Mouse (Mus musculus): Measurements from ENCODE around the gene Setd3.
A peak's percentile ranks its signal among the peaks of the same experiment; 100 is the strongest.

Setd3 gene

DNA sequence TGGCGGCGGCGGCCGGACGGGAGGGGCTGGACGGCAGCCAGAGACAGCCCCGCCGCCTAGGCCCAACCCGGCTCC is at the start of gene Setd3:
Setd3 (minus strand) TSS at position 69 of the 75 bp plus-strand sequence.
- no peak for DNase-seq (ENCODE audit: low read depth, low spot score)

DNA sequence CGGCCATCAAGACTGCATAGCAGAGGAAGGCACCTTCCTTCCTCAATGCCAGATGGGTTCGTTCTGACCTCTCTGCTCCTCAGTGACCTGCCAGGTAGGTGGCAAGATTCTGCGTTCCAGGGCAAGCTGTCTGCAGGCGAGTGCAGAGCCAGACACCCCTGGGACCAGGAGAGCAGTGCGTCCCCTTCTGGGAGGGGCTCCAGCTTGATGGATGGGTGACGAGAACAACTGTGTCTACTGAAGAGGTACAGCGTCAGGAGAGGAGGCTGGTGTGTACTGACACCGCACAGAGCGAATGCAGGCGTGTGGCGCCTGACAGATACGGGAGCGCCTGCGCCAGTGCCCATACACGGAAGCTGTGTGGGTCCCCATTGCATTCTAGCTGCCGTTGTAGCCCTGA is 48.4 kb upstream of the Setd3 start:
- DNase-seq (ENCODE audit: low read depth, low spot score): no peak

GRCm38 (mm10) chr12:108226941-108227340 is 47.8 kb upstream of the Setd3 start:
- DNase-seq (ENCODE audit: low read depth, low spot score): no peak

GRCm38 (mm10) chr12:108226216-108226615 is 47.1 kb upstream of the Setd3 start:
- no peak for DNase-seq (ENCODE audit: low read depth, low spot score)

GRCm38 (mm10) chr12:108225781-108226180 is 46.7 kb upstream of the Setd3 start:
- DNase-seq (ENCODE audit: low read depth, low spot score): no peak

- DNase-seq (ENCODE audit: low read depth, low spot score): no peak
These were observed 44.2 kb upstream of the Setd3 start for GRCm38 (mm10) chr12:108223357-108223756.

GRCm38 (mm10) chr12:108221712-108222111 is 42.6 kb upstream of the Setd3 start:
- no peak for DNase-seq (ENCODE audit: low read depth, low spot score)

- DNase-seq (ENCODE audit: low read depth, low spot score): no peak
These were observed 42.1 kb upstream of the Setd3 start for GRCm38 (mm10) chr12:108221206-108221605.

- no peak for DNase-seq (ENCODE audit: low read depth, low spot score)
These were observed 41.5 kb upstream of the Setd3 start for GRCm38 (mm10) chr12:108220621-108221020.

- no peak for DNase-seq (ENCODE audit: low read depth, low spot score)
These were observed 40.9 kb upstream of the Setd3 start for GRCm38 (mm10) chr12:108219825-108220616.

DNA sequence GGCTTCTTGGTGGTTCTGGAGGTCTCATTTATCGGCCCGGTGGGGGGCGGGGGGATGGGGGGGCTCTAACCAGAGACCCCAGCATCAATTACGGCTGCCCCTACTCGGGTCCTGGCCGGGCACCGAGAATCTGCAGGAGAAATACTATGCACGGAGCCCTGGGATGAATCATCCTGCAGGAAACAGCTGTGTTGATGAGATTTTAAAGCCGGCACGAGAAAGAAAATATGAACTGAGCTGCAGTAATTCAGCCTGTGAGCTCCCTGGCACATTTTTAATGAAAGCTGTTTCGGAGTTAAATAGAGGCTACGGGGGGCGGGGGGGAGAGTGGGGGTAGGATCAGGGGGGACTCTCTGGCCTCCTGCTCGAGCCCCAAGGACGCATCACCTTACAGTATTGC is 40.0 kb upstream of the Setd3 start:
- DNase-seq (ENCODE audit: low read depth, low spot score): peak; percentile 33

DNA sequence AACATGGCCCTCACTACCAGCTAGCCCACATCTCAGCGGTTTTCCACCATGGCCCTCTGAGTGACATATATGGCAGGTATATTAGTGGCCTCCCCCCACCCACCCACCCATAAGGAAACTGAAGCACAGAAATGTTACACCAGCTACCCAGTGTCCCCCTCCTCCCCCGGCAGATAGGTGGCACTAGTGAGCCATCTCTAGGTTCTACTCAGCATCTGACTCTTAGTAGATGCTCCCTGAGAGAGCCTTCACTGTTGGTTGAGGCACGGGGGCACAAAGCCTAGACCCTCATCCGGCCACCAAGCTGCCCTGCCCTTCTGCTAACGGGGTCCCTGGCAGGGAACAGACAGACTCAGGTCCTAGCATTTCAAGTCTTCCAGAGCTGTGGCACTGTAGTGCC is 38.5 kb upstream of the Setd3 start:
- DNase-seq (ENCODE audit: low read depth, low spot score): no peak

DNA sequence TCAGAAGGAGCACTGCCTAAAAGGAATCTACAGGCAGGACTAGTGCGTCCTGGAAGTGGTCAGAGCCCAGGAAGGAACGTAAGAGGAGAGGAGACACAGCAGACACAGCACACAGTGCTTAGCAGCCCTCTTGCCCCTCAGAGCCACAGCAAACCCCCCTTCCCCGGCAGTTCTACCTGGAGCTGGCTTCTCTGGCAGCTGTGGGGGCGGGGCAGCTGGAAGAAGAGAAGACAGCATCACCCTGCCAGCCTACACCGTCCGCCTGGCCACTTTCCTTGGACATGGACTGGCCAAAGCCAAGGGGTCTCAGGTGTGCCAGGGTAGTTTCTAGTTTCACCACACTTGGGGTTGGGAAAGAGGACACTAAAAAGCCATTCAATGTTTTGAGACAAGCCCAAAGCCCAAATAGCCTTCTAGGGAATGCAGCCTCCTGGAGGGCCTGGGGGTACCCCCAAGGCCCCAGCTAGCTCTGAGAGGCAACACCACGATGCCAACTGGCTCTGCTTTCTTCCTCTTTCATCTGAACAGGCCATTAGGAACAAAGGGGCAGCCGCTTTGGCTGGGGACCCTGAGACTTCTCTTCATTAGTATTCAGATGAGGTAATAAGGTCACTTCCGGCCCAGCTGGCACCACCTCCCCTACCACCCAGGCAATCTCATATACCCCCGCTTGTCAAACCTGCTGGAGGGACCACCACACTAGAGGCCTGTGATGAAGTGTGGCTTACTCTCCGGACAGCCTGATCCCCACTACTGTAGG is 37.7 kb upstream of the Setd3 start:
- DNase-seq (ENCODE audit: low read depth, low spot score): no peak

- DNase-seq (ENCODE audit: low read depth, low spot score): no peak
These were observed 36.0 kb upstream of the Setd3 start for GRCm38 (mm10) chr12:108215090-108215489.

DNA sequence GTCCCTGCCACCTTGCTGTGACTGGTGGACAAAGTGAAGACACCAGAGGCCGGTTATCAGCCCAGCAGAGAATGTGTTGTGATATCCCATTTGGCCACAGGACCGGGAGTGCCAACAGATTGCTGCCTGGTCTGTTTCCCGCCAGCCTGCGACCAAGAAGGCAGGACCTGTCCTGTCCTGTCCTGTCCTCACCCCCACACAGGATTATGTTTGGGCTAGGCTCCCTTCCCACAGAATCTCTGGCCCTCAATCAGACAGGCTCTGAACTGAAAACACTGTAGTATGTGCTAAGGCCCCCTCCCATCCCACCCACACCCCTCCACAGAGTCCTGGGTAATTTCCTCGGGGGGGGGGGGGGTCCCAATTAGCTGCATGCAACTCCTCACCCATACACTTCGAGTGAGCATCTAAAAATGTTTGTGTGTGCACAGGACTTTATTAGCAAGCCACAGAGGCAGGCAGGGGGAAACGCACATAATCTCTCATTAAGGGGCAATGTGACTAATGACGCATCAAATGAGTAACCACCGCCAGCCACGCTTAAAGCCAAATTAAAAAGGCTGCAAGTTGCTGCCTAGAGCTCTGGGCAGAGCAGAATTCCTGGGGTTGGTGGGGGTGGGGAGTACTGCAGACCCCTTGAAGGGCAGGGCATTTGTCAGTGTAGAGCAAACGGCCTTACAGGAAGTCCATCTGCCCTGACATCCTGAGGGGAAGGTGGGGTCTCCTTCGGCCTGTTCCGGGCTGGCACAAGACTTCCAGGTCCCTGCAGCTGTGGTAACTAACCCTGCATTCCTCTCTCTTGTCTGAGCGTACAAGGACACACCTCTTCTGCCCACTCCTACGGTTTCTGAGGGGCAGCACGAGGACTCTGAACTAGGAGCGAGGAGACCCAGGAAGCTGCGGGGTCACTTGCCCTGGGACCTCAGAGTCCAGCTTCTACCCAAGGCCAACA is 34.3 kb upstream of the Setd3 start:
- no peak for DNase-seq (ENCODE audit: low read depth, low spot score)

GRCm38 (mm10) chr12:108212476-108212875 is 33.4 kb upstream of the Setd3 start:
- DNase-seq (ENCODE audit: low read depth, low spot score): no peak

- no peak for DNase-seq (ENCODE audit: low read depth, low spot score)
These were observed 33.0 kb upstream of the Setd3 start for GRCm38 (mm10) chr12:108212071-108212470.

DNA sequence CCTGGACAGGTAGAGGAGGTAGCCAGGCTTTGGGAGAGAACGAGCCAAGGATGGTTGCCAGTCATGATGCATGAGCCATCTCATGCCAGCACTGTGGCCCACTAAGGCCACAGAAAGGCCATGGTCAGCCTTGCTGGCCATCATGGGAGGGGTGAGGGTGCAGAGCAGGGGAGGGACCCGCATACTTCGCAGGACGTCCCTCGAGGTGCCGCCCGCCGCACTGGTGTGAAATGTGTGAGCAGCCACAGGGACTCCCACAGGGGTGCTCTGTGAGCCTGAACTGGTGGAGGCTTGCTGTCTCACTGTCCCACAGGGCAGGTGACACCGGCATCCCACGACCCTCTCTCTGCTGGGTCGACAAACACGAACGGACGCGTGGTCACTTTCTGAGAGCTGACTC is 31.5 kb upstream of the Setd3 start:
- DNase-seq (ENCODE audit: low read depth, low spot score): no peak

DNA sequence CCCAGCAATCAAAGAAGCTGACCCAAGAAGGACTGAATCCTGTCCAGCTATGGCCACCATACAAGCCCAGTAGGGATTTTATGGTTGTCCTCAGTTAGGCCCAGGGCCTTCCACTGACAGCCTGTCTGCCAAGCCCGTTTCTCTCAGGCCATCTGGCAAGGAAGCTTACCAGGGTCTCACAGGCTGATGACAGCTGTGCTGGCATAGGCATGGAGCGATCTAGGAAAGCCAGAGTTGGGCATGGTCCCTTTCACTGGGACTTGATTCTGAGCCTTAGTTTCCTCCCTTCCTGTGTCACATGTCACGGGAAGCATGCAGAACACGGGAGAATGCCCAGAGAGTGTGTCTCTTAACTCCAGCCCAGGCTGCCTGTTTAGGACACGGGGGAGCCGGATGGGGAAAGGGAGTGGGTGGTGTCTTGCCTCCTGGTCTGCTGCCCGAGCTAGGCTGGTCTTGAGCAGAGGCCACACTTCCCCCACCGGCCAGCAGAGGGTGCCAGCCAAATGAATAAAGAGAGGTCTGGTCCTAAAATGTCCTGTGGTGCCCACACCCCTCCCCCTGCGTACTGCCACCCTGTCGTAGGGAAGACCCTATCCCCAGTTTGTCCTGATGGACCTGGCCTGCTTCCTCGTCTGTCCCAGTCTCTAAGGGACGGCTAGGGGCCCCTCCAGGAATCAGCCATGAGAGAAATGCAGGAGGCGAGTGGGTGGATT is 29.8 kb upstream of the Setd3 start:
- no peak for DNase-seq (ENCODE audit: low read depth, low spot score)

DNA sequence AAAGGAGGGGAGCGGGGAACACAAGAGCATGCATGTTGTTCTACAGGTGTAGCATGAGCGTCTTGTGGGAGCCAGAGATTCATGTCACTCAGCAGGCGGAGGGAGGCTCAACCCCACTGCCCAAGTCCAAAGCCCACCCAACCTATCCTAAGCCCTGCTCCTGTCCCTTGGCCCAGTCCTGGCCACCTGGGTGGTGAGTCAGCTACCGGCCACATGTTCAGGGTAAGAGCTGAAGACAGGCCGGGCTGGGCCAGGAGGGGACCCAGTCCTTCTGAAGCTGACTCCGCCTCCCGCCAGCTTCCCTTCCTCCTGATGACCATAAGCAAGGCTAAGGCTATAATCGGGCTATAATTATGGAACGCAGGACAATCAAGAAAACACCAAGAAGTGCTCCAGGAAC is 29.1 kb upstream of the Setd3 start:
- no peak for DNase-seq (ENCODE audit: low read depth, low spot score)

DNA sequence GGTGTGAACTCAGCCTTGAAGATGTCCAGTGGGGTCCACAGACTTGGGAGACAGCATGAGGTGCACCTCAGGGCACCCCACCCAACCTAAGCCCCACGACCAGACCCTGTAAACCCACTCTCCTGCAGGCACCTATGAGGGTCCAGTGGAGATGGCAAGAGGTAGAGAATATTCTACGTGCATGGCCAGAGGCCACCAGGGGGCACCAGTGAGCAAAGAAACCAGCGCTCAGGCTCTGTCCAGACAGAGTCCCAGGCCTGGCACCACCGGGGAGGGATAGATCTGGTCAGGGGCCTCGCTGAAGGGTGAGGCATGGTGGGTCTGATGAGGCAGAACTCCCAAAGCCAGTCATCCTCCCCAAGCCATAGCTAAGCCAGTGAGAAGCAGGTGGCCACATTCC is 27.5 kb upstream of the Setd3 start:
- no peak for DNase-seq (ENCODE audit: low read depth, low spot score)

DNA sequence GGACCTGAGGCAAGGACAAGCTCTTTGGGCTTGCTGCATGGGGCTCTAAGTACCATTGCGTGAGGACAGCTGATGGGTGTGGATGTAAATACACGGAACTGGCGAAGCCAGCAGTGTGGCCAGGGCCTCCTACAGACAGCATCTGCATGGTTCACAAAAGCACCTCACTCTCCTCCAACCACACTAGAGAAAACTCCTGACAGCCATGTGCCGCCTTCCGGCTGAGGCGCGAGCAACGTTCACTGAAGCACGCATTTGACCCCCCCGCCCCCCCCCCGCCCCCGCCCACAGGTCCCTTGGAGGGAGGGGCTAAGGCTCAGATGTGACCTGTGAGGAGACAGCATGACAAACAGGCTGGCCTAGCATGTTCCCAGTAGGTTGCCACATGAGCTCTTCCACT is 25.9 kb upstream of the Setd3 start:
- DNase-seq (ENCODE audit: low read depth, low spot score): no peak
